Mouse (Mus musculus) megakaryocyte, embryonic 14.5 days (primary cell): Measurements from ENCODE around the gene Gm42906.

ENCODE experiments used
- FLI1 ChIP-seq: IDR thresholded peaks from 2 replicates; pipeline ENCODE4 v1.6.1; 2012; ENCODE audit warnings: low read length, inconsistent platforms, mixed read lengths
- GATA1 ChIP-seq: IDR thresholded peaks from 3 replicates; pipeline ENCODE4 v1.6.1; 2012; ENCODE audit warnings: mixed read lengths, low read length, inconsistent platforms, borderline replicate concordance

DNA sequence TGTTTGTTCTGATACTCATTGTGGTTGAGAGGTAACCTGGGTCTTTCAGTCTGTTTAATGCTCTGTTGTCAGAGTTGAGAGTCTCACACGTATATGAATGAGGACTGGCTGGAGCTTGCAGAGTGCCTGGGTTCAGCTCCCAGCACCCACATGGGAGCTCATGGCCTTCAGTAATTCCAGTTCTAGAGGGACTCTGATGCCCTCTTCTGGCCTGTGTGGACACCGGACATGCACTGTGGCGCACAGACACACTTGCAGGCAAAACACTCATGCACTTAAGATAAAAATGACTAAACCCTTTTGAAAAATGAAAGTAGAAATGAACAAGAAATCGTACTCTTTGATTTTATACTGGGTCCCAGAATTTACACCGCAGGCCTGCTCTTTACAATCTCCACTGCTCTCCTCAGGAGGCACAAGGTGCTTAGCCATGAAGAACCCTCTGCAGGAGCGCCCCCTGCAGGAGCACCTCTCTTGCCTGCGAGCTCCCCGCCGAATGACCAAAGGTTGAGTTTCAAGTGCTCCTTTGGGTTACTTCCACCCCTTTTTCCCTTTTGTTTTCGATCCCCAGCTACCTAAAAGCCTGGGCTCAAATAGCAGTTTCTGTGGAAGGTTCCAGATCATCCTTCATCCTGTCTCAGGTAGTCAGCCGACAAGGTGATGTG is 372.4 kb downstream of the Gm42906 start:
- no peak for TF ChIP-seq GATA1
- no peak for TF ChIP-seq FLI1
